Mouse (Mus musculus): ENCODE measurements around the gene Aloxe3.

DNA sequence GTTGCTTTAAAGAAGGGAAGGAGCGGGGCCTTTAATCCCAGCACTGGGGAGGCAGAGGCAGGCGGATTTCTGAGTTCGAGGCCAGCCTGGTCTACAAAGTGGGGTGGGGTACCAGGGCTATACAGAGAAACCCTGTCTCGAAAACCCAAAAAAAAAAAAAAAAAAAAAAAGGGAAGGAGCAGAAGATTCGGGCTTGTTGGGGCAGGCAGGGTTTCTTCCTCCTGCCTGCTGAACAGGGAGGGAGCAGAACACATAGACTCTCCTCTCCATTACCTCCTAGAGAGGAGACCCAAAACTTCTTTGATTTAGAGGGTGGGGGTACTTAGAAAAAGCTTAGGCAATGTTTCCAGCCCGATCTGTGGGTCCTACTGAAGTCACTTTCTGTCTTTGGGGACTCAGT, 9.7 kb downstream of the Aloxe3 start:
- no peak for TF ChIP-seq CTCF (IDR thresholded peaks at IDR 0.05; ENCODE audit: low read depth)
- no peak for TF ChIP-seq EP300 (IDR thresholded peaks at IDR 0.05; ENCODE audit: low read depth)
